Mouse (Mus musculus): ENCODE measurements around the gene Ppm1k.
"Not testable (repeated sequence)": the region's sequence is repeated elsewhere in the genome, so short reads cannot be mapped to it uniquely, and the experiment has no call there.

Gene Ppm1k

GRCm38 (mm10) chr6:57535386-57535936 lies at the start of gene Ppm1k:
Gene Ppm1k (minus strand): TSS chr6:57535468.
- peak; percentile 99 for DNase-seq (ENCODE audit: inconsistent ontology term)

- DNase-seq (ENCODE audit: inconsistent ontology term), result peak; percentile 6
Measured at GRCm38 (mm10) chr6:57582356-57582755, 47.1 kb upstream of the Ppm1k start.

- no peak for DNase-seq (ENCODE audit: inconsistent ontology term)
Measured at GRCm38 (mm10) chr6:57581595-57581994, 46.3 kb upstream of the Ppm1k start.

GRCm38 (mm10) chr6:57580881-57581548 lies 45.7 kb upstream of the Ppm1k start, which contains the start of gene Herc6:
Gene Herc6 (plus strand): TSS chr6:57581000.
- peak; percentile 84 for DNase-seq (ENCODE audit: inconsistent ontology term)

- no peak for DNase-seq (ENCODE audit: inconsistent ontology term)
Measured at GRCm38 (mm10) chr6:57571587-57571986, 36.3 kb upstream of the Ppm1k start.

GRCm38 (mm10) chr6:57570170-57570974 lies 35.1 kb upstream of the Ppm1k start:
- peak; percentile 25 for DNase-seq (ENCODE audit: inconsistent ontology term)

GRCm38 (mm10) chr6:57567630-57568029 lies 32.4 kb upstream of the Ppm1k start:
- DNase-seq (ENCODE audit: inconsistent ontology term), result no peak

- no peak for DNase-seq (ENCODE audit: inconsistent ontology term)
Measured at GRCm38 (mm10) chr6:57565452-57565851, 30.2 kb upstream of the Ppm1k start.

- DNase-seq (ENCODE audit: inconsistent ontology term), result no peak
Measured at GRCm38 (mm10) chr6:57563454-57563853, 28.2 kb upstream of the Ppm1k start.

GRCm38 (mm10) chr6:57557796-57558317 lies 22.6 kb upstream of the Ppm1k start:
- no peak for DNase-seq (ENCODE audit: inconsistent ontology term)

- no peak for DNase-seq (ENCODE audit: inconsistent ontology term)
Measured at GRCm38 (mm10) chr6:57551211-57551796, 16.0 kb upstream of the Ppm1k start.

- no peak for DNase-seq (ENCODE audit: inconsistent ontology term)
Measured at GRCm38 (mm10) chr6:57544866-57545265, 9.6 kb upstream of the Ppm1k start.

- not testable (repeated sequence) for DNase-seq (ENCODE audit: inconsistent ontology term)
Measured at GRCm38 (mm10) chr6:57543591-57543990, 8.3 kb upstream of the Ppm1k start.

GRCm38 (mm10) chr6:57541737-57542335 lies 6.6 kb upstream of the Ppm1k start:
- no peak for DNase-seq (ENCODE audit: inconsistent ontology term)

GRCm38 (mm10) chr6:57540950-57541498 lies 5.8 kb upstream of the Ppm1k start:
- DNase-seq (ENCODE audit: inconsistent ontology term), result no peak

- no peak for DNase-seq (ENCODE audit: inconsistent ontology term)
Measured at GRCm38 (mm10) chr6:57537887-57538286, 2.6 kb upstream of the Ppm1k start.

GRCm38 (mm10) chr6:57535971-57536669 lies 852 bp upstream of the Ppm1k start:
- no peak for DNase-seq (ENCODE audit: inconsistent ontology term)

- peak; percentile 55 for DNase-seq (ENCODE audit: inconsistent ontology term)
Measured at GRCm38 (mm10) chr6:57534611-57535286, 519 bp downstream of the Ppm1k start.

- DNase-seq (ENCODE audit: inconsistent ontology term), result no peak
Measured at GRCm38 (mm10) chr6:57534231-57534610, 1.0 kb downstream of the Ppm1k start.

GRCm38 (mm10) chr6:57533410-57533809 lies 1.9 kb downstream of the Ppm1k start:
- no peak for DNase-seq (ENCODE audit: inconsistent ontology term)

Data from Muller cell, postnatal 12 days (primary cell).